Mouse (Mus musculus) liver, adult 2 months (tissue): ENCODE measurements at regions not wholly inside any gene's neighbourhood (a gene's known extent, or its start where the extent isn't known, plus 50 kb on each side); places are given as distances from the start of the nearest gene placed in this dataset.

ENCODE experiments used
- CTCF ChIP-seq: fragments of 200-500 bp; IDR thresholded peaks from 2 replicates; pipeline ENCODE4 v1.5.1; 2011; ENCODE audit warnings: low read depth, low read length, control low read depth
- POLR2A ChIP-seq: fragments of 200-500 bp; IDR thresholded peaks from 2 replicates; pipeline ENCODE4 v1.6.1; 2011; ENCODE audit warnings: low read length, control low read depth; ENCODE audit not compliant: insufficient read depth; ENCODE audit errors: extremely low read depth

DNA sequence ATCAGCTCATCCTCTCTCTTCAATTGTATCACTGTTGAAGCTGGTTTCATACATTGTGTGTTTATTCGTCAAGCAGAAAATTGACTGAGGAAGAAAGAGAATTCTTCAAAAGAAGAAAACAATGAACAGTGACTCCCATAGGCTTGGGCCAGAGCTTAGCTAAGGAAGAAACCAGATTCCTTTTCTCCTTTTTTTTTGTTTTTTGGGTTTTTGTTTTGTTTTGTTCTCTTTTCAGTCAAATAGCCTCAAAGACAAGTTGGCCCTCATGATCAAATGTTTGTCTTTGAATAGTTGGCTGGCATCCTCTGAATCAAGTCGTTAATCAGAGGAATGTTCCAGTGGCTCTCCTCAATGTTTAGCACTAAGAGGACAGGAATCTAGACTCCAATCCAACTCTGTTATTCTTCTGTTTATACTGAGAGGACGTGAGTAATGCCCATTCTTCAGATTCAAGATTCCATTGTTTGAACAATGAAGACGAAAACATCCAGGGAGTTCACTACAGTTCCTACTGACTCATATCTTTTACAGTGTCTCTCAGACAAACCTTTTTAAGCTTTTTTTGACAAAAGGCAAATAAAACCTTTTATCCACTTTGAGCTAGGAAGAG is 86.1 kb upstream of the Adgrl4 start:
- TF ChIP-seq CTCF (no peak), POLR2A (no peak)
